Mouse (Mus musculus) hindbrain, embryonic 12.5 days (tissue): ENCODE measurements around the gene Bpnt1. TPM values are rescaled to one million over a fixed set of nuclear protein-coding genes. Genes with fewer than 3 reads are reported as not detected.

Experiments
- ATAC-seq: fragments of 200-750 bp; cut with Nextera tagmentation; 2 replicates; pipeline ENCODE4 v1.8.0; 2017; ENCODE audit warnings: moderate TSS enrichment; ENCODE audit not compliant: low FRiP score
- H3K27ac ChIP-seq: fragments of 300-500 bp; sonication (generic); 2 replicates; pipeline ENCODE4 v1.5.1; 2016; ENCODE audit warnings: mild to moderate bottlenecking
- H3K27me3 ChIP-seq: fragments of 300-500 bp; sonication (generic); 2 replicates; pipeline ENCODE4 v1.6.1; 2016; ENCODE audit warnings: mild to moderate bottlenecking
- H3K36me3 ChIP-seq: fragments of 300-500 bp; sonication (generic); 2 replicates; pipeline ENCODE4 v1.6.1; 2016; ENCODE audit warnings: mild to moderate bottlenecking
- H3K4me1 ChIP-seq: fragments of 300-500 bp; sonication (generic); 2 replicates; pipeline ENCODE4 v1.6.1; 2016
- H3K4me2 ChIP-seq: fragments of 300-500 bp; sonication (generic); replicated peaks from 2 replicates; pipeline ENCODE4 v1.6.1; 2016; ENCODE audit warnings: mild to moderate bottlenecking
- H3K4me3 ChIP-seq: fragments of 300-500 bp; sonication (generic); 2 replicates; pipeline ENCODE4 v1.5.1; 2016; ENCODE audit warnings: mild to moderate bottlenecking
- H3K9ac ChIP-seq: fragments of 300-500 bp; sonication (generic); 2 replicates; pipeline ENCODE4 v1.6.1; 2016; ENCODE audit warnings: mild to moderate bottlenecking, moderate library complexity
- H3K9me3 ChIP-seq: fragments of 300-500 bp; sonication (generic); replicated peaks from 2 replicates; pipeline ENCODE4 v1.6.1; 2016; ENCODE audit warnings: mild to moderate bottlenecking
- WGBS: fragments of 180-500 bp; shearing (Covaris S2); methylation state at CpG from one replicate; pipeline ENCODE4 v1.1.7; 2016; 5-methylcytosine and 5-hydroxymethylcytosine counted together
- polyA plus RNA-seq: library from polyadenylated mRNA; unstranded; fragments of >200 nt; fragmentation: Nextera tagmentation; extraction: Ambion mirVana; gene quantifications from 2 replicates; pipeline ENCODE4 v1.2.1, GENCODE M21; 2016

Gene Bpnt1
- polyA plus RNA-seq, result 32.5 and 34.2 TPM in 2 replicates

- H3K4me2 ChIP-seq, result peak within 1 kb of the TSS; percentile 69
- H3K9ac ChIP-seq, result peak within 1 kb of the TSS; percentile 71
- H3K4me1 ChIP-seq, result peaks cover 24% of the 10 kb centered on the region
- H3K36me3 ChIP-seq, result 0 out of 2 replicates have a peak, but pooled peaks cover under 1% of the 10 kb centered on the region
- no peaks in the 10 kb centered on the region for H3K27me3 ChIP-seq
- H3K9me3 ChIP-seq, result no peaks in the 10 kb centered on the region
- peak within 1 kb of the TSS; percentile 54 for H3K4me3 ChIP-seq
- WGBS, result under 1% methylated on average over 32 of the region's 32 CpGs
- peak; percentile 82 for ATAC-seq
- peak within 1 kb of the TSS; percentile 88 for H3K27ac ChIP-seq
Measured at GRCm38 (mm10) chr1:185331983-185332430, at the start of gene Bpnt1. Gene Bpnt1 (plus strand): TSS chr1:185332149.

GRCm38 (mm10) chr1:185282846-185283245 lies 49.1 kb upstream of the Bpnt1 start:
- no peak for ATAC-seq
- H3K9ac ChIP-seq, result no peak overlapping the region
- H3K4me2 ChIP-seq, result no peak overlapping the region
- H3K4me1 ChIP-seq, result no peaks in the 10 kb centered on the region
- no peak overlapping the region for H3K4me3 ChIP-seq
- no peaks in the 10 kb centered on the region for H3K9me3 ChIP-seq
- no peak overlapping the region for H3K27ac ChIP-seq
- peaks cover 93% of the 10 kb centered on the region for H3K36me3 ChIP-seq
- WGBS, result 95% methylated on average over 11 of the region's 11 CpGs
- H3K27me3 ChIP-seq, result no peaks in the 10 kb centered on the region

GRCm38 (mm10) chr1:185283247-185283646 lies 48.7 kb upstream of the Bpnt1 start:
- no peaks in the 10 kb centered on the region for H3K4me1 ChIP-seq
- 91% methylated on average over 15 of the region's 15 CpGs for whole genome bisulfite sequencing
- no peak for ATAC-seq

GRCm38 (mm10) chr1:185284740-185285139 lies 47.2 kb upstream of the Bpnt1 start:
- H3K9ac ChIP-seq, result no peak overlapping the region
- no peaks in the 10 kb centered on the region for H3K27me3 ChIP-seq
- no peak overlapping the region for H3K4me2 ChIP-seq
- ATAC-seq, result no peak
- no peaks in the 10 kb centered on the region for H3K9me3 ChIP-seq
- WGBS, result 90% methylated on average over 4 of the region's 4 CpGs
- no peak overlapping the region for H3K27ac ChIP-seq
- no peaks in the 10 kb centered on the region for H3K4me1 ChIP-seq
- peaks cover 77% of the 10 kb centered on the region for H3K36me3 ChIP-seq
- H3K4me3 ChIP-seq, result no peak overlapping the region

More at GRCm38 (mm10) chr1:185283247-185283646, 48.7 kb upstream of the Bpnt1 start:
- no peak overlapping the region for H3K27ac ChIP-seq
- H3K36me3 ChIP-seq, result peaks cover 92% of the 10 kb centered on the region
- H3K4me2 ChIP-seq, result no peak overlapping the region
- H3K9ac ChIP-seq, result no peak overlapping the region
- no peak overlapping the region for H3K4me3 ChIP-seq
- no peaks in the 10 kb centered on the region for H3K9me3 ChIP-seq
- no peaks in the 10 kb centered on the region for H3K27me3 ChIP-seq

GRCm38 (mm10) chr1:185285171-185285570 lies 46.8 kb upstream of the Bpnt1 start:
- Histone ChIP-seq H3K9me3 (no peaks in the 10 kb centered on the region), H3K9ac (no peak overlapping the region), H3K27ac (no peak overlapping the region), H3K4me2 (no peak overlapping the region), H3K4me1 (no peaks in the 10 kb centered on the region), H3K27me3 (no peaks in the 10 kb centered on the region), H3K36me3 (peaks cover 76% of the 10 kb centered on the region), H3K4me3 (no peak overlapping the region)
- 94% methylated on average over 4 of the region's 4 CpGs for WGBS
- no peak for ATAC-seq

- Histone ChIP-seq H3K4me1 (no peaks in the 10 kb centered on the region), H3K9me3 (no peaks in the 10 kb centered on the region), H3K36me3 (peaks cover 74% of the 10 kb centered on the region), H3K9ac (no peak overlapping the region), H3K4me3 (no peak overlapping the region), H3K4me2 (no peak overlapping the region), H3K27ac (no peak overlapping the region), H3K27me3 (no peaks in the 10 kb centered on the region)
- 94% methylated on average over 20 of the region's 20 CpGs for WGBS
- no peak for ATAC-seq
Measured at GRCm38 (mm10) chr1:185287066-185287465, 44.9 kb upstream of the Bpnt1 start.

GRCm38 (mm10) chr1:185289231-185289630 lies 42.7 kb upstream of the Bpnt1 start:
- H3K4me3 ChIP-seq, result no peak overlapping the region
- no peak overlapping the region for H3K4me2 ChIP-seq
- no peak overlapping the region for H3K9ac ChIP-seq
- ATAC-seq, result no peak
- peaks cover 73% of the 10 kb centered on the region for H3K36me3 ChIP-seq
- no peak overlapping the region for H3K27ac ChIP-seq
- WGBS, result 97% methylated on average over 5 of the region's 5 CpGs
- H3K9me3 ChIP-seq, result no peaks in the 10 kb centered on the region
- H3K4me1 ChIP-seq, result no peaks in the 10 kb centered on the region
- H3K27me3 ChIP-seq, result no peaks in the 10 kb centered on the region

- H3K4me3 ChIP-seq, result no peak overlapping the region
- H3K27me3 ChIP-seq, result no peaks in the 10 kb centered on the region
- WGBS, result 75% methylated on average over 4 of the region's 4 CpGs
- peaks cover 72% of the 10 kb centered on the region for H3K36me3 ChIP-seq
- H3K4me2 ChIP-seq, result no peak overlapping the region
- no peaks in the 10 kb centered on the region for H3K4me1 ChIP-seq
- no peak overlapping the region for H3K9ac ChIP-seq
- no peak for ATAC-seq
- H3K9me3 ChIP-seq, result no peaks in the 10 kb centered on the region
- H3K27ac ChIP-seq, result no peak overlapping the region
Measured at GRCm38 (mm10) chr1:185291336-185291735, 40.6 kb upstream of the Bpnt1 start.

- no peak overlapping the region for H3K9ac ChIP-seq
- H3K4me2 ChIP-seq, result no peak overlapping the region
- no peak overlapping the region for H3K27ac ChIP-seq
- H3K9me3 ChIP-seq, result no peaks in the 10 kb centered on the region
- H3K4me3 ChIP-seq, result no peak overlapping the region
- peaks cover 73% of the 10 kb centered on the region for H3K36me3 ChIP-seq
- 94% methylated on average over 10 of the region's 10 CpGs for WGBS
- no peaks in the 10 kb centered on the region for H3K27me3 ChIP-seq
- H3K4me1 ChIP-seq, result no peaks in the 10 kb centered on the region
- no peak for ATAC-seq
Measured at GRCm38 (mm10) chr1:185292646-185293360, 39.1 kb upstream of the Bpnt1 start.

- WGBS, result 90% methylated on average over 7 of the region's 7 CpGs
- H3K36me3 ChIP-seq, result peaks cover 58% of the 10 kb centered on the region
- no peaks in the 10 kb centered on the region for H3K27me3 ChIP-seq
- H3K4me2 ChIP-seq, result no peak overlapping the region
- no peak for ATAC-seq
- no peaks in the 10 kb centered on the region for H3K4me1 ChIP-seq
- no peaks in the 10 kb centered on the region for H3K9me3 ChIP-seq
- no peak overlapping the region for H3K9ac ChIP-seq
- H3K27ac ChIP-seq, result no peak overlapping the region
- no peak overlapping the region for H3K4me3 ChIP-seq
Measured at GRCm38 (mm10) chr1:185296850-185297249, 35.1 kb upstream of the Bpnt1 start.

- H3K36me3 ChIP-seq, result peaks cover 53% of the 10 kb centered on the region
- WGBS, result 94% methylated on average over 8 of the region's 8 CpGs
- H3K4me1 ChIP-seq, result no peaks in the 10 kb centered on the region
- H3K27ac ChIP-seq, result no peak overlapping the region
- H3K4me3 ChIP-seq, result no peak overlapping the region
- no peaks in the 10 kb centered on the region for H3K27me3 ChIP-seq
- no peak overlapping the region for H3K4me2 ChIP-seq
- H3K9me3 ChIP-seq, result no peaks in the 10 kb centered on the region
- H3K9ac ChIP-seq, result no peak overlapping the region
- ATAC-seq, result no peak
Measured at GRCm38 (mm10) chr1:185298496-185298895, 33.5 kb upstream of the Bpnt1 start.

GRCm38 (mm10) chr1:185302816-185303215 lies 29.1 kb upstream of the Bpnt1 start:
- H3K27me3 ChIP-seq, result no peaks in the 10 kb centered on the region
- no peaks in the 10 kb centered on the region for H3K9me3 ChIP-seq
- 97% methylated on average over 6 of the region's 6 CpGs for WGBS
- no peak overlapping the region for H3K4me3 ChIP-seq
- ATAC-seq, result no peak
- peaks cover 27% of the 10 kb centered on the region for H3K36me3 ChIP-seq
- no peaks in the 10 kb centered on the region for H3K4me1 ChIP-seq
- H3K4me2 ChIP-seq, result no peak overlapping the region
- H3K9ac ChIP-seq, result no peak overlapping the region
- H3K27ac ChIP-seq, result no peak overlapping the region

- 98% methylated on average over 12 of the region's 12 CpGs for WGBS
- H3K36me3 ChIP-seq, result peaks cover 27% of the 10 kb centered on the region
- ATAC-seq, result no peak
Measured at GRCm38 (mm10) chr1:185306836-185307235, 25.1 kb upstream of the Bpnt1 start.

More at GRCm38 (mm10) chr1:185306836-185307235, 25.1 kb upstream of the Bpnt1 start:
- H3K4me1 ChIP-seq, result no peaks in the 10 kb centered on the region
- no peak overlapping the region for H3K27ac ChIP-seq
- H3K9me3 ChIP-seq, result no peaks in the 10 kb centered on the region
- H3K27me3 ChIP-seq, result no peaks in the 10 kb centered on the region
- no peak overlapping the region for H3K4me2 ChIP-seq
- no peak overlapping the region for H3K9ac ChIP-seq
- H3K4me3 ChIP-seq, result no peak overlapping the region
